Comparison of ENCODE assay signal across 8 mouse cellular contexts in the genomic region with DNA sequence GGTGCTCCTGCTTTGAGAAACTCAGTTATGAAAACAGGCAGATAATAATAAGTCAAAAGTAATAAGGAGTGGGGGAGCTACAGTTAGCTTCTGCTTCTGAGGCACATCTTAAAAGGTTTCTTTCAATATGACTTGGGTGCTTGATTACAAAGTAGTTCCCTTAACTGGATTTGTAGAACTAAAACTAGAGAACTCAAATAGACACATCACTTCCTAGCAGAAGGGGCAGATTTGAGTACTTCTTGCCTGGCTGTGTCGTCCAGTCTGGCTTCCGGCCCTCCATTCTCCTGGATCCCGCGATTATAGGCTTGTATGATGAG. TPM values are rescaled to one million over a fixed set of nuclear protein-coding genes. Genes with fewer than 3 reads are reported as not detected.
DNase-seq lines count a peak whose midpoint lies in the region; ATAC-seq and TF ChIP-seq lines count a peak whose summit lies in the region.

No protein-coding gene starts in this region.

- intact Hi-C loops in left cerebral cortex, postnatal 4 days (cut with DNase I): no loop called here

- peak overlapping the region; percentile 42 for H3K4me3 ChIP-seq in lung, embryonic 14.5 days (ENCODE audit: low read depth, low read length)
- H3K4me3 ChIP-seq in forebrain, embryonic 13.5 days: peak overlapping the region; percentile 49
- no peak overlapping the region; the same call in 1 of the 2 replicates for H3K4me3 ChIP-seq in liver, embryonic 12.5 days
- H3K4me3 ChIP-seq in stomach, embryonic 14.5 days (ENCODE audit: low read depth, low read length): peak overlapping the region; percentile 40; the same call in 1 of the 2 replicates

- H3K27ac ChIP-seq in lung, embryonic 14.5 days (ENCODE audit: low read depth): no peak overlapping the region
- H3K27ac ChIP-seq in forebrain, embryonic 13.5 days: no peak overlapping the region
- H3K27ac ChIP-seq in liver, embryonic 12.5 days: no peak overlapping the region
- H3K27ac ChIP-seq in stomach, embryonic 14.5 days (ENCODE audit: low read length): no peak overlapping the region

- H3K4me1 ChIP-seq in lung, embryonic 14.5 days (ENCODE audit: insufficient read depth): no peaks in the 10 kb centered on the region
- peaks cover 3% of the 10 kb centered on the region; the same call in 1 of the 2 replicates for H3K4me1 ChIP-seq in forebrain, embryonic 13.5 days
- 0 out of 2 replicates have a peak, but pooled peaks cover 4% of the 10 kb centered on the region for H3K4me1 ChIP-seq in liver, embryonic 12.5 days
- no peaks in the 10 kb centered on the region for H3K4me1 ChIP-seq in stomach, embryonic 14.5 days (ENCODE audit: control insufficient read depth, insufficient read depth, low read length)

- no peaks in the 10 kb centered on the region for H3K36me3 ChIP-seq in lung, embryonic 14.5 days (ENCODE audit: insufficient read depth)
- H3K36me3 ChIP-seq in forebrain, embryonic 13.5 days (ENCODE audit: poor library complexity, severe bottlenecking): no peaks in the 10 kb centered on the region
- H3K36me3 ChIP-seq in liver, embryonic 12.5 days: no peaks in the 10 kb centered on the region
- no peaks in the 10 kb centered on the region for H3K36me3 ChIP-seq in stomach, embryonic 14.5 days (ENCODE audit: control insufficient read depth, insufficient read depth, low read length)

- ATAC-seq in lung, embryonic 14.5 days (ENCODE audit: insufficient read depth): no peak
- ATAC-seq in forebrain, embryonic 13.5 days: no peak
- ATAC-seq in liver, embryonic 12.5 days: no peak
- no peak for ATAC-seq in stomach, embryonic 14.5 days (ENCODE audit: insufficient number of reproducible peaks, insufficient read depth, low FRiP score, low read depth)

- 75% methylated on average over 4 of the region's 4 CpGs for WGBS in lung, embryonic 14.5 days
- 86% methylated on average over 4 of the region's 4 CpGs for WGBS in forebrain, embryonic 13.5 days
- WGBS in liver, embryonic 12.5 days (ENCODE audit: insufficient replicate concordance): 76% methylated on average over 4 of the region's 4 CpGs
- 83% methylated on average over 4 of the region's 4 CpGs for WGBS in stomach, embryonic 14.5 days

- H3K4me2 ChIP-seq in lung, embryonic 14.5 days: peak overlapping the region; percentile 84
- H3K4me2 ChIP-seq in forebrain, embryonic 13.5 days: peak overlapping the region; percentile 72
- peak overlapping the region; percentile 73 for H3K4me2 ChIP-seq in liver, embryonic 12.5 days
- H3K4me2 ChIP-seq in stomach, embryonic 14.5 days (replicated peaks; ENCODE audit: low read depth, low read length): peak overlapping the region; percentile 89

- peaks cover 15% of the 10 kb centered on the region; the same call in 1 of the 2 replicates for H3K27me3 ChIP-seq in lung, embryonic 14.5 days (ENCODE audit: insufficient read depth, low read length)
- H3K27me3 ChIP-seq in forebrain, embryonic 13.5 days: 0 out of 2 replicates have a peak, but pooled peaks cover 4% of the 10 kb centered on the region
- peaks cover 31% of the 10 kb centered on the region for H3K27me3 ChIP-seq in liver, embryonic 12.5 days (replicated peaks)
- H3K27me3 ChIP-seq in stomach, embryonic 14.5 days (ENCODE audit: control insufficient read depth, insufficient read depth, low read length): no peaks in the 10 kb centered on the region

- no peaks in the 10 kb centered on the region for H3K9me3 ChIP-seq in lung, embryonic 14.5 days (ENCODE audit: low read depth, low read length)
- no peaks in the 10 kb centered on the region for H3K9me3 ChIP-seq in forebrain, embryonic 13.5 days (replicated peaks)
- H3K9me3 ChIP-seq in liver, embryonic 12.5 days (replicated peaks): no peaks in the 10 kb centered on the region
- H3K9me3 ChIP-seq in stomach, embryonic 14.5 days (ENCODE audit: control insufficient read depth, low read depth, low read length): no peaks in the 10 kb centered on the region

- TF ChIP-seq CTCF in lung, embryonic 14.5 days (IDR thresholded peaks at IDR 0.05; ENCODE audit: low read depth): no peak

- no peak for DNase-seq in lung, embryonic 14.5 days
- DNase-seq in lung, postnatal 25 days (ENCODE audit: low spot score): no peak
- DNase-seq in left cerebral cortex, postnatal 4 days: no peak
- no peak for DNase-seq in kidney, postnatal 36 days
- no peak for DNase-seq in urinary bladder, postnatal 10 days (ENCODE audit: low spot score)

- no peak overlapping the region for H3K9ac ChIP-seq in lung, embryonic 14.5 days
- H3K9ac ChIP-seq in forebrain, embryonic 13.5 days: peak overlapping the region; percentile 69; the same call in 1 of the 2 replicates
- no peak overlapping the region for H3K9ac ChIP-seq in liver, embryonic 12.5 days
- no peak overlapping the region for H3K9ac ChIP-seq in stomach, embryonic 14.5 days (replicated peaks; ENCODE audit: low read depth, low read length)

RNA-seq across cellular contexts. Expression of a gene that starts 0.5 kb away (rescaled TPM):
- polyA plus RNA-seq in lung, embryonic 14.5 days (2014; fragmentation: Nextera tagmentation; extraction: Ambion mirVana): 6.1 and 6.9 TPM in 2 replicates
- 16.2 and 17.3 TPM in 2 replicates for polyA plus RNA-seq in forebrain, embryonic 13.5 days (2015; fragmentation: Nextera tagmentation; extraction: Ambion mirVana)
- 19.3 and 19.9 TPM in 2 replicates for polyA plus RNA-seq in liver, embryonic 12.5 days (2016; fragmentation: Nextera tagmentation; extraction: Ambion mirVana)
- 11.2 and 12.9 TPM in 2 replicates for polyA plus RNA-seq in stomach, embryonic 14.5 days (2014; fragmentation: Nextera tagmentation; extraction: Ambion mirVana)
- 10 to 100 TPM; 63.7 to 69.4 TPM for total RNA-seq in left cerebral cortex, postnatal 4 days (2021)

RNA-seq across cellular contexts. Expression of a gene that starts 25.2 kb away (rescaled TPM):
- polyA plus RNA-seq in lung, embryonic 14.5 days (2014; fragmentation: Nextera tagmentation; extraction: Ambion mirVana): not detected in 2 replicates
- polyA plus RNA-seq in forebrain, embryonic 13.5 days (2015; fragmentation: Nextera tagmentation; extraction: Ambion mirVana): 0.60 TPM in 1 of 2 replicates, not detected in the other
- 0.17 and 0.26 TPM in 2 replicates for polyA plus RNA-seq in liver, embryonic 12.5 days (2016; fragmentation: Nextera tagmentation; extraction: Ambion mirVana)
- 5.5 and 6.8 TPM in 2 replicates for polyA plus RNA-seq in stomach, embryonic 14.5 days (2014; fragmentation: Nextera tagmentation; extraction: Ambion mirVana)
- not detected for total RNA-seq in left cerebral cortex, postnatal 4 days (2021)
